Mouse (Mus musculus): ENCODE results near the gene Tut1.

The Tut1 gene

GRCm38 (mm10) chr19:8996601-8997000, 43.0 kb downstream of the Tut1 start:
- in situ Hi-C loops (cut with MboI, MseI): loop anchor here (25.0 kb wide), 1 partner anchor 484 kb away; no protein-coding TSS in a partner anchor

DNA sequence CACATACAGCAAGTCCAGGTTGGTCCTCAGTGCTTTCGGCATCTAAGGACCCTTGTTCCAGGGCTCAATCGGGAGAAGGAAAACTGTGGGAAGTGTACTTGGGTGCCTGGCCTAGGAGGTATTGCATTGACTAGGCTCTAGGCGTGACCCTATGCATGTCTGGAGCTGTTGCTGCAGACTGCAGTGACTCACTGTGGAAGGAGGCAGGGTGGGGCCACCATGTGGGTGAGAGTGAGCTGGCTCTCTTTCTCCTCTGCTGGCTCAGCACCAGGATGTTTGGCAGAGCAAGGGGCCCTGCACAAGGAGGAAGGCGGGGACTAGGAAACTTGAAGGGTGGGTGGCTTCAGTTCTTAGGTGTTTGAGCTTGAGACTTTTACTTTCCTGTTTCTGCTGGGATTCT, 43.9 kb downstream of the Tut1 start:
- in situ Hi-C loops (cut with MboI, MseI): loop anchor here (25.0 kb wide), 1 partner anchor 485 kb away; no protein-coding TSS in a partner anchor

DNA sequence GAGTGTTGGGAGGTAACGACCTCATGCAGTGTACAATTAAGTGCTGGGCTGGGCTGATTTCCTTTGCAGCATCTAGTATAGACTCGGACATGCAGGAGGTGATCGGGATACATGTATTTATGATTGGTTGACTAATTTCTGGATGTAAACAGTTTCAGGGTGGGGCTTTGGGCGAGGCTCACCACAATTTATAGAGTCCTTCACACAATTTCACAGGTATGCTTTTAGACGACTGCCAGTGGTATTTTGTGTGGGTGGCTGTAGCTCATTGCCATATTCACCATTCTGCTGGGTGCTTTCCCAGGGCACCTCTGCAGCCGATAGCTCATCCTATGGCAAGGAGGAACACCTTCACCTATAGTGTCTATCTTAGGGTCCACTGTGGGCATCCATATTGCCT, 44.9 kb downstream of the Tut1 start:
- in situ Hi-C loops (cut with MboI, MseI): loop anchor here (25.0 kb wide), 1 partner anchor 486 kb away; no protein-coding TSS in a partner anchor

DNA sequence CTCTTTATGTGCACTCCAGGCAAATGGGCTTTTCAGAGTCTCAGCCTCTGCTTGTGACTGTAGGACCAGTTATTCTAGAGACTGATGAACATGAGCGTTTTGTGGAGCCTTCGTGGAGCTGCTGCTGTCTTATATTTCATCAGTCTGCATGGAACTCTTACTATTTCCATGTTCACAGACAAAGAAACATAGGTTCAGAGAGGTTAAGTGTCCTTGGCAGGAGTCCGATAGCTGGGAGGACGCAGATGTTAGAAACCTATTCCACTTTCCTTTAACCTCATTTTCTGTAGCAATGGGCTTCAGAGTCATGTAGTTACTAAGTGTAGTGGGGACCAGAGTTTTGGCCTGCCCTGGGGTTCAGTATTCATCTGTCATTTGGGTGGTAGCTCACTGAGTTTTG, 45.6 kb downstream of the Tut1 start:
- in situ Hi-C loops (cut with MboI, MseI): loop anchor here (25.0 kb wide), 1 partner anchor 487 kb away; no protein-coding TSS in a partner anchor

DNA sequence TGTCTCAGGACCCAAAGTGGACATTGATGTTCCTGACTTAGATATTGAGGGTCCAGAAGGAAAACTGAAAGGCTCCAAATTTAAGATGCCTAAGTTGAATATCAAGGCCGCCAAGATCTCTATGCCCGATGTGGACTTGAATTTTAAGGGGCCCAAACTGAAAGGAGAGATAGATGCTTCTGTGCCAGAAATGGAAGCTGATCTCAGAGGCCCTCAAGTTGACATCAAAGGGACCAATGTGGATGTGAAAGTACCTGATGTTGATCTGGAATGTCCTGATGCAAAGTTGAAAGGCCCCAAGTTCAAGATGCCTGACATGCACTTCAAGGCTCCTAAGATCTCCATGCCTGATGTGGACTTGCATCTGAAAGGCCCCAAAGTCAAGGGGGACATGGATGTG, 53.3 kb downstream of the Tut1 start:
- in situ Hi-C loops (cut with MboI, MseI): loop anchor here (25.0 kb wide), 1 partner anchor 1080 kb away; no protein-coding TSS in a partner anchor

Data from regulatory T cell (primary cell).